Mouse (Mus musculus) midbrain, embryonic 11.5 days (tissue): ENCODE measurements at regions not wholly inside any gene's neighbourhood (a gene's known extent, or its start where the extent isn't known, plus 50 kb on each side); places are given as distances from the start of the nearest gene placed in this dataset.

ENCODE experiments used
- ATAC-seq: fragments of 200-750 bp; cut with Nextera tagmentation; 2 replicates; pipeline ENCODE4 v1.8.0; 2017; ENCODE audit warnings: moderate TSS enrichment, moderate library complexity; ENCODE audit not compliant: low FRiP score
- DNase-seq: peaks from one replicate; pipeline ENCODE4 v3.0.0; 2015; ENCODE audit warnings: low spot score; ENCODE audit errors: missing footprints
- H3K27ac ChIP-seq: fragments of 300-500 bp; sonication (generic); 2 replicates; pipeline ENCODE4 v1.5.1; 2014; ENCODE audit warnings: low read depth, low read length
- H3K27me3 ChIP-seq: fragments of 300-500 bp; sonication (generic); 2 replicates; pipeline ENCODE4 v1.6.1; 2014; ENCODE audit warnings: mild to moderate bottlenecking, low read length, moderate library complexity, mixed read lengths; ENCODE audit not compliant: control insufficient read depth, insufficient read depth
- H3K36me3 ChIP-seq: fragments of 300-500 bp; sonication (generic); 2 replicates; pipeline ENCODE4 v1.6.1; 2014; ENCODE audit warnings: mild to moderate bottlenecking, low read length, moderate library complexity, mixed read lengths; ENCODE audit not compliant: control insufficient read depth, insufficient read depth
- H3K4me1 ChIP-seq: fragments of 300-500 bp; sonication (generic); 2 replicates; pipeline ENCODE4 v1.6.1; 2014; ENCODE audit warnings: low read length; ENCODE audit not compliant: control insufficient read depth, insufficient read depth
- H3K4me2 ChIP-seq: fragments of 300-500 bp; sonication (generic); 2 replicates; pipeline ENCODE4 v1.6.1; 2014; ENCODE audit warnings: mild to moderate bottlenecking, moderate library complexity
- H3K4me3 ChIP-seq: fragments of 300-500 bp; sonication (generic); 2 replicates; pipeline ENCODE4 v1.5.1; 2014; ENCODE audit warnings: low read depth, low read length
- H3K9ac ChIP-seq: fragments of 300-500 bp; sonication (generic); 2 replicates; pipeline ENCODE4 v1.6.1; 2014; ENCODE audit warnings: low read length
- H3K9me3 ChIP-seq: fragments of 300-500 bp; sonication (generic); 2 replicates; pipeline ENCODE4 v1.6.1; 2016; ENCODE audit warnings: low read length; ENCODE audit not compliant: control insufficient read depth
- WGBS: fragments of 180-500 bp; shearing (Covaris S2); extraction: QIAGEN DNeasy Blood & Tissue Kit; methylation state at CpG from one replicate; pipeline ENCODE4 v1.1.7; 2014; 5-methylcytosine and 5-hydroxymethylcytosine counted together

DNA sequence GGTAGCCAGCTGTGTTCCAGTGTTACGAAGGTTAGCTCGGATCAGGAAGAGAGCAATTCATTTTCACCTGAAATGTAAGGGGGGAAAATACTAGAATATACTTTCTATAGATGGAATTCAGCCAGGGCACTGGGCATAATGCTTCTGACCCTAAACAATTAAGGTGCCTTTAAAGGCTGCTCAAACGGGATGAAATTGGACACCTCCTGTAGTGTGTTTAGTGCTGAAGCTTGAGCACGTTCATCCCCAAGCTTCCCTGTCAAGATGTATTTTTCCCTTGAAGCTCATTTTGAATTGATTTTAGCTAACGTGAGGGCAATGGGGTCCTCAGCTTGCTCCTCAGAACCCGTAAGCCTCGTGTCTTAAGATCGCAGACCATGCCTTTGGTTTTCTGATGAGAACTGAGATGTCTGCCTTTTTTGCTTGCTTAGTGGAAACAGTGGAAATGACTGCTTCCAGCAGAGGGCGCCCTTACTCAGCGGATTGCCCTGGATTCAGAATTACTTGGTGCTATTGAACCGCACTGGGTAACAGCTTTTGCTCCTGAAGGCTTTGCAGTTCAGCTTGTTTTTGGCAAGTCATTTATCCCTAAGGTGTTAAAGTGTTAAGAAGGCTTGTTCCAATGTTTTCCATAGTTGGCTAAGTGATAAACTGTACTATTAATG is 74.6 kb upstream of the Fermt1 start:
- DNase-seq (peak; percentile 97), ATAC-seq (peak; percentile 90)
- Histone ChIP-seq H3K27ac (no peak overlapping the region), H3K4me1 (no peaks in the 10 kb centered on the region), H3K9ac (no peak overlapping the region), H3K4me3 (no peak overlapping the region), H3K4me2 (0 out of 2 replicates have a peak overlapping the region, but pooled peaks have one; percentile 11), H3K36me3 (no peaks in the 10 kb centered on the region), H3K27me3 (no peaks in the 10 kb centered on the region), H3K9me3 (no peaks in the 10 kb centered on the region)
- 25% methylated on average over 11 of the region's 11 CpGs for WGBS

DNA sequence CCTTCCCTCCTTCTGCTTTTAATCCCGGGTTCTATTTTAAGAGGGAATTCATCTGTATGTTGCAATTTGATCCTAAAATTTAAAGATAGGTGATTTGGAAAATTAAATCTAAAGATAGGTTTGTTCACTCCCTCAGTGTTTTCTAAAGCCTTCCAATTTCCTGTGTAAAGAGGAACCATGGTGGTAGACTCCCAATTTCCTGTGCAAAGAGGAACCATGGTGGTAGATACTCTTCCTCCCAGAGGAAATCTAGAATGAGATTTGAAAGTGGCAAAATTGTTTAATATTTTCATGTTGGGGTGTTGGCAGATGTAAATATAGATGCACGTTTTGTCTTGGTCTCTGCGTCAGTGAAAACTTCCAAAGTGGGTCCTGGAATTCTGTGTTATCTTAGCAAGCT is 75.5 kb upstream of the Fermt1 start:
- DNase-seq (no peak), ATAC-seq (no peak)
- H3K9me3 ChIP-seq: no peaks in the 10 kb centered on the region
- no peak overlapping the region for H3K4me3 ChIP-seq
- no peaks in the 10 kb centered on the region for H3K4me1 ChIP-seq
- H3K27ac ChIP-seq: no peak overlapping the region
- no peak overlapping the region for H3K4me2 ChIP-seq
- H3K27me3 ChIP-seq: no peaks in the 10 kb centered on the region
- no peak overlapping the region for H3K9ac ChIP-seq
- WGBS: 89% methylated on average over 3 of the region's 3 CpGs
- no peaks in the 10 kb centered on the region for H3K36me3 ChIP-seq

DNA sequence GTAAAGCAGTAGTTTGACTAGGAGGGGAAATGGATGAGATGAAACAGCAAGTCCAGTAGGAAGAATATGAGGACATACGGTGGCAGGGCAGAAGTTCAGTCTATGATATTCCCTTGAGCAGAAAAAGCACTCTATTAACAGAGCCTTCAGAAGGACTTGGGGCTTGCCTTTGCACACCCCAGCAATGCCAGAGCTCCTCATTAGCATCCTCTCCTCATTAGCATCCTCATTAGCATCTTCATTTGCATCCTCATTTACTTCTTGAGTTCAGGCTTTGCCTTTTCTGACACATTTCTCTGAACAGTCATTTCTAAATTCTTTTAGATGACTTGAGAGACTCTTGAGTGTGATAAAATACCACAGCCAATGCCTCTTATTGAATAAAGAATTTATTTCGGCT is 81.3 kb upstream of the Fermt1 start:
- H3K4me1 ChIP-seq: no peaks in the 10 kb centered on the region
- no peak for DNase-seq

DNA sequence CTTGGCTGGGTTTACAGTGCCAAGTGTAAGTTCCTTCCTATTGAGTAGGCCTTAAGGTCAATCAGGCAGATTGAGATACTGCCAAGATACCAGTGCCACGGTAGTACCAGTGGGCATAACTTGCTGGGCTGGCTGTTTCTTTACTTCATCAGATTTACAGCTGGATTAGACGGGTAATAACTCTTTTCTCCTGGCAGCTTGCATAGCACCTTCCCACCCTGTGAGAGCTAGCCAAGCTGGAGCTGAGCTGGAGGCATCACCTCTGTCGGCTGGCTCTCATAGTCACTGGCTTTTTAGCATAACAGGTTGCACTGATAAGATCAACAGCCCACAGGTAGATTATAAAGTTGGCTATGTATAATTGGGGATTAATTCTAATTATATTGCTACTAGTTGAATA is 89.7 kb upstream of the Fermt1 start:
- no peaks in the 10 kb centered on the region for H3K9me3 ChIP-seq
- no peak overlapping the region for H3K4me3 ChIP-seq
- H3K27me3 ChIP-seq: no peaks in the 10 kb centered on the region
- 83% methylated on average over 3 of the region's 3 CpGs for WGBS
- no peaks in the 10 kb centered on the region for H3K4me1 ChIP-seq
- no peak for DNase-seq
- H3K4me2 ChIP-seq: no peak overlapping the region
- no peak overlapping the region for H3K9ac ChIP-seq
- no peaks in the 10 kb centered on the region for H3K36me3 ChIP-seq
- no peak for ATAC-seq
- H3K27ac ChIP-seq: no peak overlapping the region

More for the DNA sequence above, 81.3 kb upstream of the Fermt1 start:
- H3K9ac ChIP-seq: no peak overlapping the region
- H3K27ac ChIP-seq: no peak overlapping the region
- 88% methylated on average over 2 of the region's 2 CpGs for WGBS
- no peaks in the 10 kb centered on the region for H3K9me3 ChIP-seq
- H3K4me3 ChIP-seq: no peak overlapping the region
- H3K36me3 ChIP-seq: no peaks in the 10 kb centered on the region
- ATAC-seq: no peak
- no peak overlapping the region for H3K4me2 ChIP-seq
- no peaks in the 10 kb centered on the region for H3K27me3 ChIP-seq

DNA sequence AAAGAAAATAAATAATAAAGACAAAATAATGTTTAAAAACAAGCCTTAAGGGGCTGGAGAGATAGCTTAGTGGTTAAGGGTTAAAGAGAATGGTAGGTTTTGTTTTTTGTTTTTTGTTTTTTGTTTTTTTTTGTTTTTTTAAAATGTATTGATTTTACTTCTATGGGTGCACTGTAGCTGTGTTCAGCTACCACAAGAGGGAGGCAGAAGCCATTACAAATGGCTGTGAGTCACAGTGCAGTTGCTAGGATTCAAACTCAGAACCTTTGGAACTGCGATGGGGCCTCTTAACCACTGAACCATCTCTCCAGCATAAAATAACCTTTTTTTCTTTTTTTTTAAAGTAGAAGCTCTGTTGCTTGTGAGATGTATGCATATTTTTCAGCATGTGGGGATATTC is 95.0 kb upstream of the Fermt1 start:
- no peak overlapping the region for H3K27ac ChIP-seq
- H3K9me3 ChIP-seq: no peaks in the 10 kb centered on the region
- 89% methylated on average over 1 of the region's 1 CpGs for WGBS
- no peaks in the 10 kb centered on the region for H3K4me1 ChIP-seq
- ATAC-seq: no peak
- no peak for DNase-seq
- H3K36me3 ChIP-seq: no peaks in the 10 kb centered on the region
- no peak overlapping the region for H3K4me2 ChIP-seq
- no peak overlapping the region for H3K4me3 ChIP-seq
- no peak overlapping the region for H3K9ac ChIP-seq
- no peaks in the 10 kb centered on the region for H3K27me3 ChIP-seq

DNA sequence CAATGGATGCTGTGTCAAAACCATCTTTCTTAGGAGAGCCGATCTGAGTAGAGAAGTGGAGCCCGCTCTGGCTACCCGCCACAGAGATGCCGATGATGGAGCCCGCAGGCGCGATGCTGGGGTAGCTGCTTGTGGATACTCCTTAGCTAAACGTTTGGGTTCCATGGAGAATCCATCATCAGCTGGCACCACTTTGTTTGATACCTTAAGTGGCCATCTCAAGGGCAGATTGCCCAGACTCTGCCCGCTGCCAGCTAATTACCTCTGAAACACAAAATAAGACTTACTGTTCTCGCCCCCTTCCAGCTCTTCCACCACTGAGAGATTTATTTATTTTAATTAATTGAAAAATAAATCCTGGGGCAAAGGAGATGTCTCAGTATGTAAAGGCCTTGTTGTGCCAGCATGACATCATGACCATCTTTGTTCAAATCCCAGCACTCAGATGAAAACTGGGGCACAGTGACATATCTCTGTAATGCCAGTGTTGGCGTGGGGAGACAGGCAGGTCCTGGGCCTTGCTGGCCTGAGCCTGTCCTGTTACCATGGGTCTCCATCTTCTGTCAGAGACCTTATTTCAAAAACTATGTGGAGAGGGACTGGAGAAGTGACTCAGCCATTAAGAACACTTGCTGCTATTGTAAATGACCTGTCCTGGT is 132.1 kb upstream of the Fermt1 start:
- Histone ChIP-seq H3K9me3 (no peaks in the 10 kb centered on the region), H3K4me1 (no peaks in the 10 kb centered on the region), H3K9ac (no peak overlapping the region), H3K36me3 (no peaks in the 10 kb centered on the region), H3K27ac (no peak overlapping the region), H3K27me3 (no peaks in the 10 kb centered on the region), H3K4me2 (no peak overlapping the region), H3K4me3 (no peak overlapping the region)
- 89% methylated on average over 11 of the region's 11 CpGs for WGBS
- DNase-seq: no peak
- no peak for ATAC-seq

DNA sequence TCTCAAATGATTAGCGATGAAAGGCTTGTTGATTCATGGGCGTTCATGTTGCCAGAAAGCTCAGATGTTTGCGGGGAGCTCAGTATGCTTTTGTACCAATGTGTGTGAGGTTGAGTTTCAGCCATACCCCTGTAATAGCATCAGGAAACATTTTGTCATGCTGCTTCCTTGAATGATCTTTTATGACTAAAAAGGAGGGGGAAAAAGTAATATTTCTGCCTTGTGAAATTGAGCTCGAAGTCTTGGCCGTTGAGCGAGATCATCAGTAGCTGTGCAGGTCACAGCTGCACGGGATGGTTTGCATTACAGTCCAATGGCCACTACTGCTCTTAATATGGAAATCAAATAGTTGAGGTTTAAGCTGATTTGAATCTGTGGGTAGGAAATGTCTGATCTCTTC is 145.3 kb upstream of the Fermt1 start:
- DNase-seq (no peak), ATAC-seq (no peak)
- Histone ChIP-seq H3K27ac (no peak overlapping the region), H3K4me2 (no peak overlapping the region), H3K9me3 (no peaks in the 10 kb centered on the region), H3K27me3 (no peaks in the 10 kb centered on the region), H3K36me3 (no peaks in the 10 kb centered on the region), H3K4me3 (no peak overlapping the region), H3K9ac (no peak overlapping the region), H3K4me1 (no peaks in the 10 kb centered on the region)
- 85% methylated on average over 7 of the region's 7 CpGs for WGBS

DNA sequence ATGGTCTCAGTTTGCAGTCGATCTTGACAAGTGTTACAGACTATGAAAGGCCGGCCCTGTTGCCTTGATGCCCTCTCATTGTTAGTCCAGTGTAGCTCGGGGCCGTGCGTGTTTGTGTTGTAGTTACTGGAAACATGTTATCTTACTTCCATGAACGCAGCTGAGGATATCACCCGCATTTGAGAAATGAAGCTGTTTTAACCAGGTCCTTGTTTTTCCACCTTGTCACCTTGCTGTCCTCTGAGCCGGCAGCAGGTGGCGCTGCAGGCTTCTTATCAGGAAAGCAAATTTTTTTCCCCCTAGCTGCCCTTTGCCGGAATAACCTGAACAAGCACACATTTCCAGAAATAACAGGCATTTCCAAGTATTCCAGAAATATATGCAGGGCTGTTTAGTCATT is 167.9 kb upstream of the Fermt1 start:
- ATAC-seq: peak; percentile 63
- no peak overlapping the region for H3K27ac ChIP-seq
- no peak overlapping the region for H3K4me3 ChIP-seq
- WGBS: 29% methylated on average over 10 of the region's 10 CpGs
- no peak overlapping the region for H3K9ac ChIP-seq
- DNase-seq: peak; percentile 96
- no peaks in the 10 kb centered on the region for H3K9me3 ChIP-seq
- no peaks in the 10 kb centered on the region for H3K4me1 ChIP-seq
- H3K36me3 ChIP-seq: no peaks in the 10 kb centered on the region
- H3K4me2 ChIP-seq: no peak overlapping the region
- no peaks in the 10 kb centered on the region; the same call in 1 of the 2 replicates for H3K27me3 ChIP-seq

DNA sequence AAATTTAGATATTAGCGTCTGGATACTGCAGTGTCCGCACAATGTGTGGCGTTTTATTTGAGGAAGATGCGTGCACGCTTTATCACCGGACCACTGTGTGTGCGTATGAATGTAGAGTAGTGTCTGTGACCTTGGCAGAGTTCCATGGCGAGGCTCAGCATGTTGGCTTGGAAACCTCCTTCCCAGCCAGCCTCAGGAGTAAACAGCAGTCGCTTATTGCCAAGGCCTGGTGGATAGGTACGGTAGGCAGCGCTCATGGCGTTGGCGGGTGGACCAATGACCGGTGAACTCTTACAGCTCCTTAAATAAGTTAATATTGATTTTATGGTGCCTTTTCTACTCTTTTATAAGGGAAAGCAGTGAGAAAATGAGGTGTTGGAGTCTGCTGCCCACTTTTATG is 172.9 kb upstream of the Fermt1 start:
- H3K4me1 ChIP-seq: no peaks in the 10 kb centered on the region
- no peak overlapping the region for H3K27ac ChIP-seq
- H3K4me2 ChIP-seq: no peak overlapping the region
- no peaks in the 10 kb centered on the region for H3K36me3 ChIP-seq
- no peak for ATAC-seq
- no peaks in the 10 kb centered on the region for H3K9me3 ChIP-seq
- H3K9ac ChIP-seq: no peak overlapping the region
- 94% methylated on average over 14 of the region's 14 CpGs for WGBS
- no peak for DNase-seq
- no peaks in the 10 kb centered on the region; the same call in 1 of the 2 replicates for H3K27me3 ChIP-seq
- no peak overlapping the region for H3K4me3 ChIP-seq
